Mouse (Mus musculus) embryonic facial prominence, embryonic 12.5 days (tissue): ENCODE results near the gene Acod1. TPM values are rescaled to one million over a fixed set of nuclear protein-coding genes. Genes with fewer than 3 reads are reported as not detected.

Experiments used
- ATAC-seq: fragments of 200-750 bp; cut with Nextera tagmentation; 2 replicates; pipeline ENCODE4 v1.8.0; 2017; ENCODE audit not compliant: insufficient number of reproducible peaks, insufficient read depth, low FRiP score, low TSS enrichment
- H3K27ac ChIP-seq: fragments of 300-500 bp; sonication (generic); 2 replicates; pipeline ENCODE4 v1.5.1; 2016; ENCODE audit warnings: mild to moderate bottlenecking
- H3K27me3 ChIP-seq: fragments of 300-500 bp; sonication (generic); 2 replicates; pipeline ENCODE4 v1.6.1; 2016; ENCODE audit warnings: mild to moderate bottlenecking, moderate library complexity
- H3K36me3 ChIP-seq: fragments of 300-500 bp; sonication (generic); 2 replicates; pipeline ENCODE4 v1.6.1; 2016; ENCODE audit warnings: mild to moderate bottlenecking
- H3K4me1 ChIP-seq: fragments of 300-500 bp; sonication (generic); 2 replicates; pipeline ENCODE4 v1.6.1; 2016
- H3K4me2 ChIP-seq: fragments of 300-500 bp; sonication (generic); replicated peaks from 2 replicates; pipeline ENCODE4 v1.6.1; 2016; ENCODE audit warnings: mild to moderate bottlenecking, moderate library complexity
- H3K4me3 ChIP-seq: fragments of 300-500 bp; sonication (generic); 2 replicates; pipeline ENCODE4 v1.5.1; 2016; ENCODE audit warnings: mild to moderate bottlenecking
- H3K9ac ChIP-seq: fragments of 300-500 bp; sonication (generic); 2 replicates; pipeline ENCODE4 v1.6.1; 2016; ENCODE audit warnings: mild to moderate bottlenecking, moderate library complexity
- H3K9me3 ChIP-seq: fragments of 300-500 bp; sonication (generic); 2 replicates; pipeline ENCODE4 v1.6.1; 2016; ENCODE audit warnings: mild to moderate bottlenecking, moderate library complexity
- WGBS: fragments of 180-500 bp; shearing (Covaris S2); methylation state at CpG from one replicate; pipeline ENCODE4 v1.1.7; 2016; 5-methylcytosine and 5-hydroxymethylcytosine counted together
- polyA plus RNA-seq: library from polyadenylated mRNA; unstranded; fragments of >200 nt; fragmentation: Nextera tagmentation; extraction: Ambion mirVana; gene quantifications from 2 replicates; pipeline ENCODE4 v1.2.1, GENCODE M21; 2016

Acod1 gene
- polyA plus RNA-seq, 1 experiment from 2014 or later = not detected

DNA sequence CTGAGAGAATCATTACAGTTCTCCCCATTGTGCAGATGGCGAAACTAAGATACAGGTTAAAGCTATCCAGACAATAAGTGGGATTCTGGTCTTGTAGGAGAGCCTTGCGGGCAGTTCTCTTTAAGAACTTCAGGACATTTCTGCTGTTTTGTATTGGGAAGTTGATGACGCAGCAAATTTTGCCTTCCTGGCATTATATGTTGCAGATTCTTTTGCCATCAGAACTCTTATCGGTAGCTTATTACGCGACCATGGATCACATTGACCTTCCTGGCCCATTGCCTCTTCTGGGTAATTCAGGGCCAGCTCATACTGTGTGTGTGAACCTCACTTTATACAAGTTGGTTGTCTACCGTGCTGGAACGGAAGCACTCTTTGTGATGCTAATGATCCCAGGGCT, 27.0 kb downstream of the Acod1 start:
- Histone ChIP-seq H3K4me3 (no peak overlapping the region), H3K4me2 (no peak overlapping the region), H3K36me3 (peaks cover 39% of the 10 kb centered on the region), H3K9me3 (no peaks in the 10 kb centered on the region), H3K27me3 (no peaks in the 10 kb centered on the region), H3K27ac (no peak overlapping the region), H3K9ac (no peak overlapping the region), H3K4me1 (peaks cover 10% of the 10 kb centered on the region; the same call in 1 of the 2 replicates)
- whole genome bisulfite sequencing = 95% methylated on average over 8 of the region's 8 CpGs
- no peak for ATAC-seq

DNA sequence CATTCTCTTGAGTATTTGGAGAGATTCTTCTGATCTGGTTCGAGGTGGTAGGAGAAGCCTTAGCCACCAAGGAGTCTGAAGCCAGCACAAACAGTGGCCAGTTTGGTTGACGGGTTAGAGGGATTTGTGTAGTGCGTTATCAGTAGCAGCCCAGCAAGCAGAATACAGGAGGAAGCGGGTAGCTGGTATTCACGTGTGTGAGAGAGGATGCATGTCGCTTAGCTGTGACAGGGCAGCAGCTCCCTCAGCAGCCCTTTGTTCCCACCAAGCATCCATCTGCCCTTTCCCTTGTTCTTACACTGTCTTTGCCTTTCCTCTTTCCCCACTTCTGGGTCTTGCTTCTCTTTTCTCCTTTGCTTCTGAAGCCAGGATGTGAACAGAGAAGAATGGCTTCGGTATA, 28.4 kb downstream of the Acod1 start:
- peaks cover 47% of the 10 kb centered on the region for H3K36me3 ChIP-seq
- WGBS = 85% methylated on average over 7 of the region's 7 CpGs
- H3K4me3 ChIP-seq = no peak overlapping the region
- H3K9ac ChIP-seq = no peak overlapping the region
- no peaks in the 10 kb centered on the region for H3K9me3 ChIP-seq
- H3K27ac ChIP-seq = no peak overlapping the region
- peaks cover 5% of the 10 kb centered on the region; the same call in 1 of the 2 replicates for H3K4me1 ChIP-seq
- no peak for ATAC-seq
- no peak overlapping the region for H3K4me2 ChIP-seq
- H3K27me3 ChIP-seq = no peaks in the 10 kb centered on the region

DNA sequence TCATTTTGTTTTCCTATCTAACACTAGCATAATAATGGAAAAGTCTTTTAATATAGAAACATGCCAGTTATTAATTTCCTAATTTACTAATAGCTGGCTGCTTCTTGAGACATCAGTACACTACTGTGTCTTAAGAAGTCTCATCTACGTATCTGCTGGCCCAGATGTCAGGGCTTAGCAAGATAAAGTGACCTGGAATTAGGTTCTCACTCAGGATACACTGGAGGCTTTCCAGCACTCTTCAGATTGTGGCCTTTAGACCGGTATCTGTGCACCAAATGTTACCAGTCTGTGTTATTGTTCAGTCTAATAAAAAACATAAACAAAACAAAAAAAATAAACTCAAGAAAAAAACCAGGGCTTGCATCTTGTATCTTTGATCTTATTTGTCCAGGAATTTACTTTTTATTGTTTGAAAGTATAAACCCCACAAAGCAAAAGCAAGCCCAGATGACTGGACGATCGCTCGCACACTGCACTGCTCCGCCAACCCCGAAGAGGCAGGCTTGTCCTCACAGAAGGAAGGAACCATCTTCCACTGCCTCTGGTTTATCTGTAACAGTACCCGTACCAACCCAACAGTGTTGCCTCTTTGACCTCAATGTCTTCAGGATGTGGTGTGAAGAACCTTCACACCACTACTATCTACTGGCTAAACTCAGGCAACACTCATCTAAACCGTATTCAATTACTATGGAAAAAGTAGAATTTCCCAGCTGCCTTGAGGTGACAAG, 30.7 kb downstream of the Acod1 start:
- H3K27me3 ChIP-seq = no peaks in the 10 kb centered on the region
- H3K36me3 ChIP-seq = peaks cover 47% of the 10 kb centered on the region
- H3K27ac ChIP-seq = no peak overlapping the region
- no peak for ATAC-seq
- no peak overlapping the region for H3K4me3 ChIP-seq
- 92% methylated on average over 9 of the region's 9 CpGs for WGBS
- H3K9ac ChIP-seq = no peak overlapping the region
- no peak overlapping the region for H3K4me2 ChIP-seq
- no peaks in the 10 kb centered on the region for H3K4me1 ChIP-seq
- no peaks in the 10 kb centered on the region for H3K9me3 ChIP-seq

DNA sequence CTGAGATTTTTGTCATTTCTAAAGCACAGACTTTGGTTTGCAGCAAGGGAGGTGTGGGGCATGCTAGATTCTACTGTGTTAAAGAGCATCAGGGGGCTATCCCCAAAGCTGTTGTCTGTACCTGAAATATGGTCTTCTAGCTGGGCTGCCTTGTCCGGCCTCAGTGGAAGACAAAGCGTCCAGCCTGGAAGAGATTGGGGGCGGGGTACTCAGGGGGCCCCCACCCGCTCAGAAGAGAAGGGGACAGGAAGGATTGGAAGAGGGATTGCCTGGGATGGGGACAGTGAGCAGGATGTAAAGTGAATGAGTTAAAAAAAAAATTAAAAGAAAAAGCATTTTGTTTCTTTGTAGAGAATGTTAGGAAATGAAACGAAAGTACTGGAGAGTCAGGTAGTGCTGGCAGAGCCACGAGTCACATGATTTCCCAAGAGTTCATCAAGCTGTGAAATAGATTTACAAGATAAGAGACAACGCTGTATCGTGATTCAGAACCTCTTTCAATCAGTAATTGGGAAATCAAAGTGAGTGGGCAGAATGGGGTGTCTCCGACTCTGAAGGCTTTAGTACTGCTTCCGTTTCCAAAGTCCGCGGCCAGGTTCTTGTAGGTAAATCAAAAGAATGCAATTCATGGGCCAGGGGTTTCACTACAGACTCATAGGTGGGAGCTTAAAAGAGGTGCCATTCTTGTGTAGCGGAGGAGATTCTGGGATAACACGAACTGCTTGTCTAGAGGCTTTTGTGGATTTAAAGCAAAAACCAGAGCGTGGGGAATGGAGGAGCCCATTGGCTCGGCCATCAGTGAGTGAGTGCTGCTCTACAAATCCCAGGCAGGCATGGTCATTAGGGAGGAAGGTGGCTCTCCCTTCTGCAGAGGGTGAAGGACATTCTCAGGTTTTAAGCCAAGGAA, 31.5 kb downstream of the Acod1 start:
- H3K9ac ChIP-seq = no peak overlapping the region
- H3K9me3 ChIP-seq = no peaks in the 10 kb centered on the region
- no peak overlapping the region for H3K4me2 ChIP-seq
- H3K4me3 ChIP-seq = no peak overlapping the region
- H3K4me1 ChIP-seq = no peaks in the 10 kb centered on the region
- 90% methylated on average over 16 of the region's 16 CpGs for WGBS
- no peaks in the 10 kb centered on the region for H3K27me3 ChIP-seq
- H3K36me3 ChIP-seq = peaks cover 47% of the 10 kb centered on the region
- H3K27ac ChIP-seq = no peak overlapping the region
- 0 out of 2 replicates have a peak, but pooled peaks have one; percentile 28 for ATAC-seq

DNA sequence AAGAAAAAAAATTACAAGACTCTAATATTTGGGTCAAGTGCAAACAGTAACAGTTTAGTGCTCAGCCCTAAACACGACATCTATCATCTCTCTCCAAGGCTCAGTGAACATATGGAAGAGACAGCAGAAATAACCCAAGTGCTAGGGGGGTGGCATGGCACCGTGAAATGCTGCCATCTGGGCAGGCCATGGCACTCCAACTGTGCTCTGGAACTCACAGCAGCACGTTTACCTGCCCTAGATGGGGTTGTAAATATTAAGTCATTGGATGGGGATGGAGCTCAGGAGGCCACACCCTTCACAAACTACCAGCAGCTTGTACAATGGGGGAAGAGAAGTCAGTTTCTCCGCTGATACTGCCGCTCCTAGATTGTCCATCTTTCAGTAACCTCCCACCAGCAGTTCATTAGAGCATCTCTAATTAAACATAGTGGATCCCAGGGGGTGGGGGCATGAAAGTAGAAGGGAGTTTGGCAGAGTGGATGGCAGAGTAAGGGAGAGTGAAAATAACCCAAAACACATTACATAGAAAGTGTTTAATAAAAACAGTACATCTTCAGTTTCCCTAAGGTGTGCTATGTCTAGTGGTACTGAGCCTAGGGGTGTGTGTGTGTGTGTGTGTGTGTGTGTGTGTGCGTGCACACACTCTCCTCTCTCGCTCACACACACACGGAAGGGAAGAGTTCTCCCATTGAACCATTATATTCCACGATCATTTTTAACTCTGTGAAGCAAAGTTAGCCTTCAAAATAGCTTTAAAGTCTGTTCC, 32.6 kb downstream of the Acod1 start:
- H3K4me3 ChIP-seq = no peak overlapping the region
- H3K9ac ChIP-seq = no peak overlapping the region
- peaks cover 48% of the 10 kb centered on the region for H3K36me3 ChIP-seq
- no peak overlapping the region for H3K27ac ChIP-seq
- 87% methylated on average over 9 of the region's 9 CpGs for WGBS
- no peaks in the 10 kb centered on the region for H3K4me1 ChIP-seq
- no peaks in the 10 kb centered on the region for H3K27me3 ChIP-seq
- H3K9me3 ChIP-seq = no peaks in the 10 kb centered on the region
- H3K4me2 ChIP-seq = no peak overlapping the region
- ATAC-seq = no peak

DNA sequence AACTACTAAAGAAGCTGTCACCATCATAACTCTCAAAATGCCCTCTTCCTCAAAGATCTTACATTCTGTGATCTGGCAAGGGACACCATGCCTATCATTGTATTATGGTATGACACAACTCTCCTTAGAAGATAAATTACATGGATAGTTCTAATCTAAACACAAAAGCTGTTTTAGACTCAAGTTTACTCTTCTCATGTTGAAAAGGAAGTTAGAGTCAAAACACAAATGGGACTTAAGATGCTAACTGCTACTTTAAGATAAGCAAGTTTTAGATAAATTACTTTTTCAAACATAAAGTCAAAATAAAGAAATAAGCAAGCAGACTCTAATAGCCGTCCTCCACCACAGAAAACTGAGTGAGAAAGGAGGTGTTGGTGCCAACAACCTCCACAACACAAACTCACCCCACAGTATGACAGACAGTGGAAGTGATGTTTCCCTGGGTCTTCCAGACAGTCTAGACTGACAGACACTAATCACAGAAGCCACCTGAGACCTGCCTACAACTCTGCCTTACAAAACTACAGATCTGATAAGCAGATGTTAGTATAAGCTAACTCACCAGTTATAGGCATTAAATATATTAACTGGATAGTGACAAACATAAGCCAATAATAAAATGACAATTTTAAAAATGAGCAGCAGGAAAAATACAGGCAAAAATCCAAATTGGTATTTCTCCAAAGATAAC, 39.2 kb downstream of the Acod1 start:
- Histone ChIP-seq H3K9ac (no peak overlapping the region), H3K36me3 (peaks cover 48% of the 10 kb centered on the region), H3K27ac (no peak overlapping the region), H3K4me3 (no peak overlapping the region), H3K9me3 (no peaks in the 10 kb centered on the region), H3K4me2 (no peak overlapping the region), H3K27me3 (no peaks in the 10 kb centered on the region), H3K4me1 (no peaks in the 10 kb centered on the region)
- ATAC-seq = no peak
- 83% methylated on average over 1 of the region's 1 CpGs for WGBS

DNA sequence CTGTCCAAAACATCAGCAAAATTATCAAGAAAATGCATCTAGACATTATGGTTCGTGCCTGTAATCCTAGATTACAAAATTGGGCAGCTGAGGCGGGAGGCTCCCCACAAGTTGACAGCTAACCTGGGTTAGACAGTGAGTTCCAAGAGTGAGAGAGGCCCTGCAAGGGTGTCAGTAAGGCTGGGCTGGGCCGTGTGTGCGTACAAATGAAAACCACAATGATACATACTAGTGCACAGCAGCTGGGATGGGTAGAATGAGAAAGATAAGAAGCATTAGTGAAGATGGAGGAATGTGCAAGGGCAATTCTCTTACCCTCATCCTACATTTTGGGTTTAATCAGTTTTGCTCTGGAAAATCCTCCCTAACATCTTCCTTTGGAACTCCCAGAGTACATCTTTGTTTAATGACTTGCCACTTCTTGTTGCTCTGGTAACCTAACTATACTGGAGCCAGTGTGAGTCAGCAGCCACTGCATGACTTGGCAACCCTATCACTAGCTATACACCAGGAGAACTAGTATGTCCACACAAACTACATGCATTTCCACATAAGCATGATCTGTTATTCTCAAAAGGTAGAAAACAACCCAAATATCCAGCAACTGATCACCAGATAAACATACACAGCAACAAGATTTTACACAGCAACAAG, 40.0 kb downstream of the Acod1 start:
- Histone ChIP-seq H3K27me3 (no peaks in the 10 kb centered on the region), H3K27ac (no peak overlapping the region), H3K36me3 (peaks cover 53% of the 10 kb centered on the region), H3K9me3 (no peaks in the 10 kb centered on the region), H3K4me2 (no peak overlapping the region), H3K4me3 (no peak overlapping the region), H3K9ac (no peak overlapping the region), H3K4me1 (no peaks in the 10 kb centered on the region)
- ATAC-seq = no peak
- 87% methylated on average over 4 of the region's 4 CpGs for WGBS

DNA sequence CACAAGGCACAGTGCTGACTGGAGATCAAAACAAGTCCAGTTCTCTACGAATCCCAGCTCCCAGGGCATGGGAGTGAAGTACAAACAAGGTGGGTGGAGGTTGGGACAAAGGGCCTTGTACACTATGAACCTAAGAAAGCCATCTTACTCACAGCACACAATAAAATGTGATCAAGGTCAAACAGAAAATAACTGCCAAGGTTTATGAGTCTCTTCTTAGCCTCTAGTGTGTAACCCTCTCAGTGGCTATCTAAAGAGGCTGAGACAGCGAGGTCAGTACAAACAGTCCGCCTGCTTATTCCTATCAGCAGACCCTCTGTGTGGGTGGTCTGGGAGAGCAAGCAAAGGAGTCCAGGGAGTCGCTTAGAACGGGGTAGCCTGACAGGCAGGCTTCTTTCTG, 41.1 kb downstream of the Acod1 start:
- H3K36me3 ChIP-seq = peaks cover 55% of the 10 kb centered on the region
- no peaks in the 10 kb centered on the region for H3K27me3 ChIP-seq
- H3K9me3 ChIP-seq = no peaks in the 10 kb centered on the region
- no peaks in the 10 kb centered on the region for H3K4me1 ChIP-seq
- H3K4me2 ChIP-seq = no peak overlapping the region
- H3K27ac ChIP-seq = no peak overlapping the region
- H3K4me3 ChIP-seq = no peak overlapping the region
- no peak overlapping the region for H3K9ac ChIP-seq
- WGBS = 95% methylated on average over 5 of the region's 5 CpGs
- ATAC-seq = no peak

DNA sequence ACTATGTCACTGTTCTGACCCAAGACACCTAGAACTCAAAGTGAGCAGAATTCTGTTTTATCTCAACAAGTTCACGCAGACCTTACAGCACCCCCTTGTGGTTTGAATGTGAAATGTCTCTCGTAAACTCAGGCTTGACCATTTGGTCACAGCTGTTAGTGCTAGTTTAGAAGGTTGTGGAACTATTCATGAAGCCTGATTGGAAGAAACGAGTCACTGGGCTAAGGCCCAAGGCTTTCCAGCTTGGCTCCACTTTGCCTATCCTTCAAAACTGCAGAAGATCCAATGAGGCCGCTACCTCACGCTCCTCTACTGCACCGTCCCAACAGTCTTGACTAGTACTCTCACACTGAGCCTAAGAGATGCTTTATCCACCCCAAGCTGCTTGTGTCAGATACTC, 41.8 kb downstream of the Acod1 start:
- Histone ChIP-seq H3K9ac (no peak overlapping the region), H3K4me2 (no peak overlapping the region), H3K27ac (no peak overlapping the region), H3K27me3 (no peaks in the 10 kb centered on the region), H3K36me3 (peaks cover 52% of the 10 kb centered on the region), H3K9me3 (no peaks in the 10 kb centered on the region), H3K4me1 (no peaks in the 10 kb centered on the region), H3K4me3 (no peak overlapping the region)
- no peak for ATAC-seq
- 75% methylated on average over 6 of the region's 6 CpGs for WGBS

DNA sequence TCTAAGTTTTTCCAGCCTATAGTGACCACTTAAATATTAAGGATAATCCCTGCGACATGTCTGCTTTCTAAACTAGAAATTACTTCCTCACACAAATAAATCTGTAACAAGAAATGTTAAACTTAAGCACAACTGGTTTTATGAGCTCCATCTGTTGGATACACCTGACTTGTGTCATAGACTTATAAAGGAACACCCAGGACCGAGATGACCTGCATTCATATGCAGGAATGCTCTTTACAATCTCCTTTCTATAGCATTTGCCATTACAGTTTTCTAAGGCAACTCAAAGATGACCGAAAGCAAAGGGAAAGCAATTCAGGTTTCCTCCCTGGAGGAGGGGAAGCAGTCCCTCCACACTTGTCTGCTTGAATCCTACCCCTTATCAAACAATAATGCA, 46.5 kb downstream of the Acod1 start:
- peaks cover 8% of the 10 kb centered on the region; the same call in 1 of the 2 replicates for H3K4me1 ChIP-seq
- ATAC-seq = no peak

DNA sequence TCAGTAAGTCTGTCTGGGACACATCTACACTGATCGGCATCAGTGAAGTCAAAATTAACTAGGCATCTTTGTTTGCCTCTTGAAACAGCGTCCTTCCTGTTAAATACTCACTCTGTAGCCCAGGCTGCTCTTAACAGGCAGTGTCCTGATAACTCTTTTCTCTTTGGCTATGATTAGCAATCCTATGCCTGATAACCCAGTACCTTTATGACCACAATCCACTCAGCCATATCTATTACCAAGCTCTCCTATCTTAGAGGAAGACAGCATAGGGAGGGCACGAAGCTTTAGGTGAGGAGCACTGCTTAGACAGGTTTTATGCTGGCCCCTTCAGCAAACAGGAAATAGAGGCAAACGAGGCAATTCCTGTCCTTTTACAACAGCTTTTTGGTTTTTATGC, 46.9 kb downstream of the Acod1 start:
- no peaks in the 10 kb centered on the region for H3K27me3 ChIP-seq
- H3K4me3 ChIP-seq = no peak overlapping the region
- no peak overlapping the region for H3K4me2 ChIP-seq
- no peak overlapping the region for H3K9ac ChIP-seq
- H3K36me3 ChIP-seq = peaks cover 23% of the 10 kb centered on the region
- WGBS = 76% methylated on average over 4 of the region's 4 CpGs
- H3K9me3 ChIP-seq = no peaks in the 10 kb centered on the region
- peaks cover 8% of the 10 kb centered on the region; the same call in 1 of the 2 replicates for H3K4me1 ChIP-seq
- ATAC-seq = no peak
- H3K27ac ChIP-seq = no peak overlapping the region

More for the DNA sequence above, 46.5 kb downstream of the Acod1 start:
- 88% methylated on average over 3 of the region's 3 CpGs for whole genome bisulfite sequencing
- H3K9me3 ChIP-seq = no peaks in the 10 kb centered on the region
- H3K27me3 ChIP-seq = no peaks in the 10 kb centered on the region
- no peak overlapping the region for H3K4me3 ChIP-seq
- no peak overlapping the region for H3K4me2 ChIP-seq
- H3K27ac ChIP-seq = no peak overlapping the region
- peaks cover 25% of the 10 kb centered on the region for H3K36me3 ChIP-seq
- no peak overlapping the region for H3K9ac ChIP-seq
